Mouse (Mus musculus) kidney, adult 18-20 months (tissue): ENCODE results near the gene Pgap3.

Source experiments
- DNase-seq: peaks from one replicate; pipeline ENCODE4 v3.0.0; 2021

Gene Pgap3

DNA sequence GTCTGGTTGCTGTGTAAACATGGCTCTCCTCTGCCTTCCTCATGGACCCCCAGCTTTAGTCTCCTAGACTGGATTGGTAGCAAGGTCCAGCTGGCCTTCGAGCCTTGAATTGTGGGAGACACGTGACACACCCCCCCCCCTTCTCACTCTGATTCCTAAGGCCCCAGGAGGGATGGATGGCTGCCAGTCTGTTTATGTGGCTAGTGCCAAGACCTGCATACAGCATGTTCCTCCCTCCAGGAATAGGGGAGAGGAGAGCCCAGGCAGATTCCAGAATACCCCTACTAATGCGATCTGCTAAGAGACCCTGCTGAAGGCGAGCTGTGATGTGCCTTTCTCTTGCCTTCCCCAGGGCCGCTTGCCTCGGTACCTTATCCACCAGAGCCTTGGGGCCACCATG is 20.2 kb downstream of the Pgap3 start:
- DNase-seq: peak; percentile 49

DNA sequence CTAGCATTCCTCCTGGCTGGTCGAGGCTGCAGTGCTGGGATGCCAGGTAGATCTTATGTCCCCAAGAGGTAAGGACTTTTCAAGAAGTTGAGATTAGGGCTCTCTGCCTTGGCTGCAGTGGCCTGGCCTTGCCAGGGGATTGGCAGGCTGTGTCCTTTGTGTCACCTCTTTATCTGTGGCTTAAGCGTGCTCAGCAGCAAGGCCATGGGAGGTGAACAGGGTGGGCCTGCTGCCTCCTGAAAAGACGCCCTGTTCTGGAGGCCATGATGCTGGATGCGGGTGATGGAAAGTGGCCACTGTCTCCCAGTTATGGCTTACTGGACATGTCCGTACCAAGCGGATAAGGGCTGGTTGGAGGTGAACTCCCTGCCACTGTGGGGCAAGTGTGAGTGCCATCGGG is 20.9 kb downstream of the Pgap3 start:
- DNase-seq: no peak

DNA sequence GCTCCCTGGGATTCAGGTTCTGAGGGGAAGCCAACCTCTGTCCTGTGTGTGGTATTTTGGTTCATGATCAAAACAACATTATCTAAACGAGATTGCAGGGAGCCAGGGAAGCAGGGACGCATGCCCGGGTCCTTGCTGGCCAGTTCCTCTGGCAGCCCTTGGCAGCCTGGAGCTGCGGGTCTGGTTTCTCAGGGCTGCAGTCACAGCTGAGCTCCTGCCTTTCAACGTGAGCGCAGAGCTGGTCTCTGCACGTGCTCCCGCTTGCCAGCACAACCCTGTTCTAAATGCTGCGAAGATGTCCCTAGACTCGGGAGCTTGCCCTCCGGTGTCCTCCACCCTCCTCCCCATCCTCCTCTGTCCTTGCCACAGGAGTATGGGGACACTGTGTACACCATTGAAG is 22.5 kb downstream of the Pgap3 start:
- no peak for DNase-seq

DNA sequence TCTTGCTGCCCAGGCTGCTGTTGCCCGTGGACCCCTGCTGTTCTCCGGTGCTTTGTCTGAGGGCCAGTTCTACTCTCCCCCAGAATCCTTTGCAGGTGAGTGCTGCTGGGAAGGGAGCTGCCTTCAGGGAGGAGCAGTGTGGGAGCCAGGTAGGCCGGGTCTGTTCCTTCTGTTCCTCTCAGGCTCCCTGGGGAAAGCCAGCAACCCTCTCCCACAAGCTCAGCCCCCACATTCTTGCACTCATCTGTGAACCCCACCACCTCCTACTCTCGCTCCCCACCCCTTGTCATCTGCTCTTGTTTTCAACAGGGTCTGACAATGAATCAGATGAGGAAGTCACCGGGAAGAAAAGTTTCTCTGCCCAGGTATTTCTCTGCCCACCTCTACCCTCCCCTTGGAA is 23.5 kb downstream of the Pgap3 start:
- DNase-seq: no peak

DNA sequence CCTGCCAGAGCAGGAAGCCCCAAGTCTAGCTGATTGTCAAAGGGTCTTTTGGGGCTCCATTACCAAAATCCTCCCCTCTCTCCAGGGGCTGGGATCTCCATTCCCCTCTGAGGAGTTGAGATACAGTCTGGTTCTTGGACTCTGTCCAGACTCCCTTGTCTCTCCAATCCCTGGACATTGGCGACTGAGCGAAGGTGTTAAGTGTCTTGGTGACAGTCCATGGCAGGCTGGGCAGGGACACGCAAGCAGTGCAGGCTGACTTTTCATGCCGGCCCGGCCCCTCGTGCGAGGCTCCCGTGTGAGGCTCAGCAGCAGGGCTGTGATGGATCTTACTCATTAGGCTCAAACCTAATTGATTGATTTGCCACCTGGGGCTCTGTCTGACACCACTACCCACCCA is 26.0 kb downstream of the Pgap3 start:
- no peak for DNase-seq

DNA sequence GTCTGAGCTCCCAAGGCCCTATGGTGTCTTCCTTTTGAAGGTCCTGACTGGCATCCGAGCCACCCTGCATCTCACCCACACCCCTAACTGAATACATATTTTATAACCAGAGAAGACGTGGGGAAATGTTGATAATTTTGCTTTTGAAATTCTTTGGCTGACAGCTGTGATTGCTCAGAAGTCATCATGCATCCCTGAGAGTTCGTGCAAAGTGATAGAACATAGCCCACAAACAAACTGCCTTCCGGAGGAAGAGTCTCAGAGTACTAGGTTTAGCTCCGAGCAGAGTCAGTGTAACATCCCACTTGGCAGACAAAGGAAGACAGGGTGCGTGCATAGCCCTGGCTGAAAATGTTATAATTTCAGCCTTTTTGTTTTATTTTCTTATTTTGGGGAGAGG is 27.0 kb downstream of the Pgap3 start:
- DNase-seq: no peak

DNA sequence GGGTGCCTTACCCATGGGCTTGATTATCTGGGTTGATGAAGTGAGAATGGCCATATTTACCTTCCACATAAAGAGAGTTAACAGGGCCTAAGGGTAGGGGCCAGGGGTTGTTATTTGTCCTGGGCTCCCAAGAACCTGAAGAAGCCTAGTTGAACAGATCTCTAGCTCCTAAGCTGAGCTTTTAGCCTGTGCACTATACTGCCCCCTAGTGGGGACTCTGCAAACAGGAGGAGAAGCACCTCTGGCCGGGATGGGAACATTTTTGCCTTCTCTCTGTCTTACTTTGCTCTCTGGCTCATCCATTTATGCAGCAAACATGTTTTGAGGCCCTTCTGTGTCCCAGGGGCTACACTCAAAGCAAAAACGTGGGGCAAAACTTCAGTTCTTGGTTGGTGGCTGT is 27.9 kb downstream of the Pgap3 start:
- DNase-seq: peak; percentile 61

DNA sequence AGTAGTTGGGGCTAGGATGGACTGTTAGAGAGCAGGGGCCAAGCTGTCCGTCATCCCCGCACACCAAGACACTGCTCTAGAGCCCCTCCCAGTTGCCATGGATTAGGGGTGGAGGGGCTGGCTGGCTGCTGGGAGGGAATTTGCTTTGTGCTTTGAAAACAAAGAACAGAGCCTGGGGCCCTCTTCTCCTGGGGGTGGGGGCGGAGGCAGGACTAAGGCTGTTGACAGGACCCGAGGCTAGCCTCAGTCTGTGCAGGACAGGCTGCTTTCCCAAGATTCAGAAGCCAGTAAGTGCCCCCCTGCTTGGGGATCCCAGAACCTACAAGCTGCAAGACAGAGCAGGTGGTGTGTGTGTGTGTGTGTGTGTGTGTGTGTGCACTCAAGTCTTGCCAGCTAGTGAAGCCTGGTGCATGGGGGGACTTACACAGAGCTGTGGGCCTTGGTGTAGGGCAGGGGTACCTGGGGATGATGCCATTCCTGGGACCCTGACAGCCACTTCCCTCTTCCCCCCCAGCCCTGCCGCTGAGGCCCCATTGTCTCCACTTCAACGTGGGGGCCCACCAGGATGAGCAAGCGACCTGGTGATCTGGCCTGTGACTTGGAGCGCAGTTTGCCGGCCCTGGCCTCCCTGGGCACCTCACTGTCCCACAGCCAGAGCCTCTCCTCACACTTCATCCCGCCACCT is 28.6 kb downstream of the Pgap3 start:
- DNase-seq: no peak

DNA sequence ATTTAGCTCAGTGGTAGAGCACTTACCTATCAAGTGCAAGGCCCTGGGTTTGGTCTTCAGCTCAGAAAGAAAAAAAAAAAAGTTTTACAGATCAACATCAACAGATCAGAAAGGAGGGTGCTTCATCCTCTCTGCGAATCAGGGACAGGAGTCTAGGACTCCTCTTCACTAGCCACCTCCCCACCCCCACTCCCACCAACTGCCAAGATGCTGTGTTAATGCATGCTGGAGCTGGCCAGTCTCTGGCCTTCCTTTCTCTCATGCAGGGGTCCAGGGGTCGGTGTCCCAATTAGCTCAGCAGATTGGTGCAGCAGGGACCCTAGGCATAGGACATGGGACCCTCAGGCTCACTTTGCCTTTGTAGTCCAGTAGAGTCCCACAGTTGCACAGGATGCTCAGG is 29.7 kb downstream of the Pgap3 start:
- no peak for DNase-seq

DNA sequence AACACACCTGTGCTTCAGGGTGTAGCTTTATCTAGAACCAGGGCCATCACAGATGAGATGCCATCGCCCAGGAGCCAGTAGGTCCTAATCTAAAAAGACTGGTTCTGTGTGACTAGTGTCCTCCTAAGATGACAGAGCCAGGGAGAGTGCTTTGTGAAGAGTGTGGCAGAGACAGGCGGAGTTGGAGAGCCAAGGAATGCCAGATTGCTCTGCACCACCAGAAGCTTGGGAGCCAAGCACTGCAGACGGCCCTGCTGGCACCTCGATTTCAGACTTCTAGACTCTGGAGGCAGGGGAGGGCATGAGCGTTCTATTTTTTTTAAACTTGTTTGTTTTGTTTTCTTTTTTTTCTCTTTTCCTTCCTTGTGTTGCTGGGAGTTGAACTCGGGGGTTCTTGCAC is 31.0 kb downstream of the Pgap3 start:
- DNase-seq: no peak

DNA sequence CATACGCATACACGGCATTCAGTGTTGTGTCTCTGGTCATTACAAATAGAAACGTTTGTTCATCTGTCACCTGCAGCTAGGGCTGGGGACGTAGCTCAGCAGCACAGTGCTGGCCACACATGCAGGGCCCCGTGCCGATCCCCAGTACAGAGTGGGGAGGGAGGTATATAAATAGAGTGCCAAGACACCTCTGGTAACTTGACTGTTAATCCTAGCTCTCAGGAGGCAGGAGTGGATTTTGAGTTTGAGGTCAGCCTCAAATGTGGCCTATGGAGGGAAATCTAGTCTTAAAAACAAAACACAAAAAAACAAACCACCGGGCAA is 32.5 kb downstream of the Pgap3 start:
- no peak for DNase-seq

DNA sequence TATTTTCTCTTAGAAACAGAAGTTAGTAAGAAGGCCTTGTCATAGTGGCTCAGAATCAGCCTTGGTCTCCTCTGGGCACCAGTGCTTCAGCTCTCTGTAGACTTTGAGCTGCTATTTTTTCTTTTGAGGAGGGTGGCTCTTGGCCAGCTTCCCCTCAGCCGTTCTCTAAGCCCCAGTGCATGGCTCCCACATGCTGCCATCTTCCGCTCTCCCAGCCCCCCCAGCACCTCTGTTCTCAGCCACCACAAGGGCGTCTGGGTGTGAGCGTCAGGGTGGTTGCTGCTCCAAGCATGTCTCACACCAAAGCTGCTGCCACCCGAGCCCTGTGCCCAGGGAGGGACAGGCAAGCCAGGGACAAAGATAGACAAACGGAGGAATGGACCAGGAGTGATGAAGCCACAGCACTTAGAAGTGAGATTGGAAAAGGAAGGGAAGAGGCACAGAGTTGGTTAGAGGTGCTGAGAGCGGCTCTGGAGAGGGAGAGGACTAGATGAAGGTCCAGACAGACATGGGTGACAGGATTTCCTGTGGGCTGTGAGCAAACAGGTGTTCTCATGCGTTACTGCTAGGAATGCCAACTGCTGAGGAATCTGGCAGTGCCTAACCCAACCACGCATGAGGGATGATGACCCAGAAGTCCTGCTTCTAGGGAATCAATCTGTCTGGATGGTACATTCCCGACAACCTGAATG is 33.0 kb downstream of the Pgap3 start:
- DNase-seq: no peak

DNA sequence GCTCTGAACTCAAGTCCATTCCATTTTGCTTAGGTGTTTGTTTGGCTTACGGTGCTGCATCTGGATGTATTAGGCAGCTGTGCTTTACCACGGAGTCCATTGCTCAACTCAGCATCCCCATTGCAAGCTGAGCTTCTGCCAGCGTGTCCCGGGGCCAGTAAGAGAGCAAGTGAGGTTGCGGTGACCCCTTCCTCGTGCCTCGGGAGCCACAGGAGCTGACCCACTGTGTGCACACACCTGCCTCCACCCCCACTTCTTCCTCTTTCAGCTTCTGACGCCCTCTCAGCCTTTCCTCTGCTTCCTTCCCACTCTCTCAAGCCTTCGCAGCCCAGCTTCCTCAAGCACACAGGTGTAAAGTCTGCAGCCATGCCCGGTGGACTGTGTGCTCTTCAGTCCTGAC is 34.0 kb downstream of the Pgap3 start:
- DNase-seq: no peak

DNA sequence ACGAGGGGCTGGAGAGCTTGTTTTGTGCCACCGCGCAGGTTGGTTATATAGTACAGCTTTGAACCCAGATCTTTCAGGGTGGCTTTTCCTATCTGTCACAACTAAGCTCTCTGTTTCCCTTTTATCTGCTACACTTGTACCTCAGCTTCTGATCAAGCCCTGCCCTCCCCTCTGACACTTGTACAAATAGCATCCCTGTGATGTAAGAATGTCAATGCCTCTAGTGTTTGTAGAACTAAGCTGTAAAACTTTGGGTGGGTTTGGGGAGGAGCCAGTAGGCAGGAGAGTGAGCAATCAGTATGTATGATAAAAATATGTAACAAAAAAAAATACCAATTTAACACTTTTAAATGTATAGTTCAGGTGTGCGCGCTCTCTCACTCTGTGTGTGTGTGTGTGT is 35.9 kb downstream of the Pgap3 start:
- DNase-seq: no peak

DNA sequence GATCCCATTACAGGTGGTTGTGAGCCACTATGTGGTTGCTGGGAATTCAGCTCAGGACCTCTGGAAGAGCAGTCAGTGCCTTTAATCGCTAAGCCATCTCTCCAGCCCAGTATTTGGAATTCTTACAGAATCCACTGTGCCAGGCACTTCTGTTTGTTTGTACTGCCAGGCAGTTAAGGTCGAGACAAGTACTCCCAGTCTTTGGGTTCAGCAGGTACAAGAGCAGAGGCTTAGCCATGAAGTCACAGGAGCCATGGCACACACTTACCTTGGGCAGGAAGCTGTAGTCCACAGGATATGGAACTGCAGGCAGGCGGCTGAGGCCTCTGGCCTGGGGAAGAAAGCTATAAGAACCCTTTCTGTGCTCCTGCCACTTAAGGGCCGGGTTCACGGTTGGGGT is 36.5 kb downstream of the Pgap3 start:
- no peak for DNase-seq

DNA sequence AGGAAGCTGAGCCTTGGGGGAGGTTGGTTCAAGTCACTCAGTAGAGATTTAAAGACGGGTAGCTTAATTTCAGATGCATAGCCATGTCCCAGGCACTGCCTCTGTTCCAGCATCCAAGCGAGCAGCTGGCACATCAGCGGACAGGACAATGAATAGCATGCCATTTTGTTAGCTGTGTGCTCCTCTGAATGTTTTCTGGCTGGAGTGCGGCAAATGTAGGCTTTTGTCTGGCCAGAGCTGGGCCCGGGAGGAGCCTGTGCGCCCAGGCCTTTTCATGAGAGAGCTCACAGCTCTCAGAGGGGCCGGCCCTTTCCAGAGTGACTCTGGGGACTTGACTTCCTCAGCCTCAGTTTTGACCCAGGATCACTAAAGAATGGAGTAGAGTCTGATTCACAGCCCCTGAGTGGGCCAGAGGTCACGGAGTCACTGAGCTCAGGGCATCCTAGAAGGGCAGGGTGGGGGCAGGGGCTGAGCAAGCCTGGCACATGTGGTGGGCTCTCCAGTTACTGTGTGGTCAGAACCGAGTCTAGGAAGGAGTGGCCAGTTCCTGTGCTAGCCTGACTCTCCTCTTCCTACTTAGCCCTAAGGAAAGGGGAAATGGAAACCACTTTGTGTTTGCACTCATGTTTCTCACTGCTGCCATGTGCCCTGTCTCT is 39.3 kb downstream of the Pgap3 start:
- no peak for DNase-seq

DNA sequence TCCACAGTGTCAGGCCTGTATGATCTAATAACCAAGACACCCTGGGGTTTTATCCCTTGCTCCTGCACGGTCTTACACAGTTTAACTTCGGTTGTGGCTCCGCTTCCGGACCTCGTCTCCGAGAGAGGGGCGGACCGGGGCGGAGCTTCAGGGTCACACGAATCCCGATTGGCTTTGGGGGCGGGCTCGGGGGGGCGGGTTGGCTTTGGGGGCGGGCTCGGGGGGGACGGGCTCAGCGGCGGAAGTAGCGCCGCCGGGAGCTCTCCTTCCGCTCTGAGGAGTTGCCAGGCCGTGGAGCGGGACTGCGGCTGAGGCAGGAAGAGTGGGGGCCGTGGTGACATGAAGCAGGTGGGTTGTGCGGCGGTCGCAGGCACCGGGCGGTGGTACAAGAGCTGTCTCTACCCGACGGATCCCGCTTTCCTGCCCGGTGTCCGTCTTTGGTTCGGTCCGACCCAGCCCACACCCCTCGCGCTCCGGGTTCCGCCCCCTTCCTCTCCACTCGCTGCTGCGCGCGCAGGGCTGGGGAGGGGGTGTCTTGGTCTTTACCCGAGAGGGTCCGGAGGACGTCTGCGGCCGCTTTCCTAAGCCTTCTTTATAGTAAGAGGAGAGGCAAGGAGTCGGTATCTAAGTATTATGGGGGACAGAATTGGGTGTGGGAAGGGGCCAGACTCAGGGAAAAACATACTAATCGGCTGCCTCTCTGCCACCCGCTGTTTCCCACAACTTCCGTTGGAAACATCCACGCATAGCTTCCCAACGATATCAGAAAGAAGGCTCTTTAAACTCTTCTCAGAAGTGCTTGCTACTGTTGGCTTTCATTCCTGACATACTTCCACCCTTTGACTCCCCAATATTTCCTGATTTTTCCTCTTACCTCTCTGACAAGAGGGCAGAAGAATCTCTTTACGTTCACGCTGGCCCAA is 41.9 kb downstream of the Pgap3 start, which contains the start of gene Stard3:
TSS of gene Stard3 (plus strand) at position 208 of the 923 bp plus-strand sequence.
- peak; percentile 92 for DNase-seq

DNA sequence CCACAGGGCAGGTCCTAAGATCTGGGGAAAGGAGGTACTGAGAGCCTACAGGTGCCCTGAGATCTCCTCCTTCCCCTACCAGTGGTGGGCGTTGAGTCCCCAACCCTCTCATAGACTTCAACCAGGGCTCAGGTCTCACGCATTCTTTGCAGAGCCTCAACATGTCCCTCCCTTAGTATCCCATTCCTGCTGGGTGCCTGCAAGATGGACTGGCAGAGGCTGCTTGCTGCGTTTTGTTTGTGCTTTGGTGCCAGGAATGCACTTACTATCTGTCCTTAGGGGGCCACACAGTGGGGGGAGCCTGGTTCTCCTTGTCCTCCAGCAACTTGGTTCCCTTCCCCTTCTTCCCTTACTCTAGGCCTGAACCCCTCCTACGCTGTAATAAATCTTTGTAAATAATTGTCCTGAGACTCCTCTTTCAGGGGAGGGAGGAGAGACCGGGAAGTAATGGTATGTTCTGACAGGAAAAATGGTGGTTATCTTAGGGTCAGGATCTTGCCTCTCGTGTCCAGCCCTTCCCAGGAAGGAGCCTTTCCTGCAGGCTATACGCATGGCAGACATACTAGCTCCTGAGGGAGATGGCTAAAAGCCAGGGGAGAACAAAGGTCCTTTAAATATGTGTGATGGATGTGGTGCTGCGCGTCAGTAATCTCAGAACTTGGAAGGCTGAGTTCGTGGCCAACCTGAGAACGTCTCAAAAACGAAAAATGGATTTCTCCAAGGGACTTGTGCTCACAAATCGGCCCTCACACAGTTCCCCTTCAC is 42.7 kb downstream of the Pgap3 start:
- DNase-seq: no peak

DNA sequence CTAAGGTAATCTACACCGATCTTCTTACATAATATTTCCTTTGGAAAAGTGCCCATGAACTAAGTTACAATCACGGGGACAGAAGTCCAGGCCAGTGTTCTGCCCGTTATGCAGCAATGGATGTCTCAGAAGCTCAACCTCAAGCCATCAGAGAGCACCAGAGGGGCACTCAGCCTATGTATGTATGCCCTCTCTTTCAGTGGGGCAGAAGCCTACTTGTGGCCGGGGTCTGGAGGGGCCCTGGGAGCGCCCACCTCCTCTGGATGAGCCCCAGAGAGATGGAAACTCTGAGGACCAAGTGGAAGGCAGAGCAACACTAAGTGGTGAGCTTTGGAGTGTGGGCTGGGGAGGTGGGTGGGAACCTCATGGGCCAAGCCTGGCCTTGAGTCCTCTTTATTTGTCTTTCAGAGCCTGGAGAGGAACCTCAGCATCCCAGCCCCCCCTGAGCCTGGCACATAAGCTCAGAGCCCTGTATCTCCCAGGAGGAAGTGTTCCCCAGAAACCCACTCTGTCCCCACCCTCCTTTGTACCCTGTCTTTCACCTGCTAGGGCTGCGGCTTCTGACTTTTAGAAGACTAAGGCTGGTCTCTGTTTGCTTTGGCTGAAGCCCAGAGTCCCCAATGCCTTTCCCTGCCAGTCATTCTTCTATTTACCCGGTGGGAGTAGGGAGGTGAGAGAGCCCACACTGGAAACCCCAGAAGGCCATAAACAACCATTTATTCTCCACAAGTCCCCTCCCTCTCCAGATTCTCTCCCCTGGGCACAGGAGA is 43.5 kb downstream of the Pgap3 start:
- DNase-seq: no peak

DNA sequence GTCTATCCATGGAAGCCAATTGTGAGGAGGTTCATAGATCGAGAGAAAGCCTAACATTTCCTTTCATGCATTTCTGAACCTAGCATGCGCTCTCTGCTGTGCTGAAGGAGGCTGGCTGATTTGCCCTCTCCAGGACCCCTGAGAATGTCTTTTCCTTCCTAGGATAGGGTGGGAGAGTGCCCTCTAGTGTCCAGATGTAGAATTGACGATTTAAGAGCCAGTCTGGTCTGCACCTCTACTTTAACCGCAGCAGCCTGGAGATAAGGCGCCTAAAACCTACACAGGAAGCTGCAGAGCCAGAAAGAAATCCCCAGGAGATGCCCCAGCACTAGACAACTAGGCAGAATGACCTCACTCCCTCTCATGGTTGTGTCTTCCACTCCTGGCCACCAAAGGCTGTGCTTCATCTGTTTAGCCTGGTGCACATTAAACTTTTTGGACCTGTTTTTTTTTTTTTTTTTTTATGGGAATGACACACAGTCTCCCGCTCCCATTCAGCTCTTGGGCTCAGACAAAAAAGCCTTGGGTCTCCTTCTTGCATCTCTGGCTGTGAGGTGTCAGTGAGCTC is 44.5 kb downstream of the Pgap3 start:
- peak; percentile 58 for DNase-seq

DNA sequence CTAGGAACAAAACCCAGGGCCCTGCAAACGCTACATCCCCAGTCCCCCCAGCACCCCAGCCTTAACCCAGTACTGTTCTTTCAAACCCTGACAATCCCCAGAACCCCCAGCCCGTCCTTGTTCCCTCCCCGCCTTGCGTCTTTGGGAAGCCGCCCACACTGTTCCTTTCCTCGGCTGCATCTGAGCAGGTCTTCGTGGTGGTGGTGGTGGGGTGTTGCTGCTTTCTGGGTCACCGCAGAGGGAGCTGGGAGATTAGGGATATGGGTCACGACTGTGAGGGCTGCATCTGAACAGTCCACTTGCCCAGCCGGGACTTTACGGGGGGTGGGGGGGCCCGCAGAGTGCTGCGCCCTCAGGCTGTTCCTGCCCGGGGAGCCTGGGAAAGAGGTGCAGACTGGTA is 45.8 kb downstream of the Pgap3 start:
- DNase-seq: no peak
